Mouse (Mus musculus) adrenal gland, adult 10 weeks (tissue): Measurements from ENCODE around the gene Col12a1. TPM values are rescaled to one million over a fixed set of nuclear protein-coding genes. Genes with fewer than 3 reads are reported as not detected.

Experiments used
- polyA plus RNA-seq: library from polyadenylated mRNA; stranded (reverse); fragments of 350-450 nt; fragmentation: Illumina TruSeq; extraction: RNeasy Lipid Tissue Mini Kit (QIAGEN cat#74804); gene quantifications from one replicate; pipeline ENCODE4 v1.2.3, GENCODE M21; 2014; ENCODE audit warnings: low read depth, low replicate concordance

Gene Col12a1
- polyA plus RNA-seq = 13.6 TPM

GRCm38 (mm10) chr9:79718481-79719370 lies at the start of gene Col12a1:
Col12a1 (minus strand) TSS chr9:79718831.

GRCm38 (mm10) chr9:79759385-79760005 lies 40.9 kb upstream of the Col12a1 start, which contains the start of gene Cox7a2:
Cox7a2 (minus strand) TSS chr9:79759878.

Other genes starting within 250 kb of the Col12a1 start
- gene Cox7a2, start 41.0 kb upstream of the Col12a1 start, polyA plus RNA-seq = 116 TPM
- gene Tmem30a, start 74.7 kb upstream of the Col12a1 start, polyA plus RNA-seq = 791 TPM